Mouse (Mus musculus): ENCODE measurements around the gene Sdk2. TPM values are rescaled to one million over a fixed set of nuclear protein-coding genes. Genes with fewer than 3 reads are reported as not detected.

The Sdk2 gene
- polyA plus RNA-seq, 1 experiment from 2014 or later: 3.5 TPM

- H3K27ac ChIP-seq (ENCODE audit: low read depth): no peak overlapping the region
Observed at GRCm38 (mm10) chr11:113776851-113777511, 289.9 kb downstream of the Sdk2 start.

DNA sequence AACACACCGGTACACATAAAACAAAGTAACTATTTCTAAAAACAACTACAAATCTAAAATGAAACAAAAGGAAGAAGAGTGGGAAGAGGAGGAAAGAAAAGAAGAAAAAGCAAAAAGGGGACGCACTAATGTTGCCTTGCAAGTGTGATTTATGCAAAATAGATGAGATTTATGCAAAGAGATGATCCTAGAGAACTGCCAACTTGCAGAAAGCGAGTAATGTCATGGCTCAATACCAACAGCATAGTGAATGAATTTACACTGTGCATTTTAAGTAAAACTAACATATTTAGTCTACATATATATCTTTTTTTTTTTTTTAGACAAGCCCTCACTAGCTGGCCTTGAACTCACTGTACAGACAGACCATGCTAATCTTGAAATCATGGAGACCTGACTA, 292.1 kb downstream of the Sdk2 start:
- no peak for TF ChIP-seq CTCF (IDR thresholded peaks at IDR 0.05; ENCODE audit: low read depth)
- no peak overlapping the region for H3K4me3 ChIP-seq (ENCODE audit: low read depth, low read length)
- H3K27ac ChIP-seq (ENCODE audit: low read depth): no peak overlapping the region
- H3K4me1 ChIP-seq (ENCODE audit: insufficient read depth): peaks cover 14% of the 10 kb centered on the region
- H3K9me3 ChIP-seq (ENCODE audit: low read depth, low read length): no peaks in the 10 kb centered on the region
- H3K4me2 ChIP-seq: no peak overlapping the region
- H3K9ac ChIP-seq: no peak overlapping the region
- H3K36me3 ChIP-seq (ENCODE audit: insufficient read depth): no peaks in the 10 kb centered on the region
- 86% methylated on average over 3 of the region's 3 CpGs for WGBS
- no peak for ATAC-seq (ENCODE audit: insufficient read depth)
- no peak for DNase-seq
- no peaks in the 10 kb centered on the region for H3K27me3 ChIP-seq (ENCODE audit: insufficient read depth, low read length)

More at GRCm38 (mm10) chr11:113776851-113777511, 289.9 kb downstream of the Sdk2 start:
- Histone ChIP-seq H3K27me3 (ENCODE audit: insufficient read depth, low read length) (no peaks in the 10 kb centered on the region), H3K4me2 (no peak overlapping the region), H3K9me3 (ENCODE audit: low read depth, low read length) (no peaks in the 10 kb centered on the region), H3K4me1 (ENCODE audit: insufficient read depth) (peaks cover 20% of the 10 kb centered on the region), H3K9ac (no peak overlapping the region), H3K4me3 (ENCODE audit: low read depth, low read length) (no peak overlapping the region), H3K36me3 (ENCODE audit: insufficient read depth) (no peaks in the 10 kb centered on the region)
- DNase-seq (no peak), ATAC-seq (ENCODE audit: insufficient read depth) (no peak)
- WGBS: 63% methylated on average over 14 of the region's 14 CpGs
- no peak for TF ChIP-seq CTCF (IDR thresholded peaks at IDR 0.05; ENCODE audit: low read depth)

DNA sequence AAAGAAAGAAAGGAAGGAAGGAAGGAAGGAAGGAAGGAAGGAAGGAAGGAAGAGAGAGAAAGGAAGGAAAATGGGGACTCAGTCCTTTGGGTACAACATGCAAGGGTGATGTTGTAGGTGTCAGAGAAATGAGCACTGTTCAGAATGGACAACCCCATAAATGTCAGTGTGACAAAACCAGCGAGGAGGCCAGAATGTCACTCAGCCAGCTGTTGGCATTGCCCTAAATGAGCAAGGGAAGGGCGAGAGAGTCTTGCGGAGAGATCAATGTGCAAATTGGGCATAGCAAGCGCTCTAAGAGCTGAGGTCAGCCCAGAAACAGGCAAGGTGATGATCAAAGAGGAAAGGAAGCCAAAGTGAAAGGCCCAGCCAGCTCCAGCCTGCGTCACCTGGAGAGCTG, 293.7 kb downstream of the Sdk2 start:
- no peak for TF ChIP-seq CTCF (IDR thresholded peaks at IDR 0.05; ENCODE audit: low read depth)
- Histone ChIP-seq H3K9ac (no peak overlapping the region), H3K4me2 (no peak overlapping the region), H3K4me3 (ENCODE audit: low read depth, low read length) (no peak overlapping the region), H3K27ac (ENCODE audit: low read depth) (no peak overlapping the region), H3K4me1 (ENCODE audit: insufficient read depth) (peaks cover 3% of the 10 kb centered on the region), H3K27me3 (ENCODE audit: insufficient read depth, low read length) (no peaks in the 10 kb centered on the region), H3K9me3 (ENCODE audit: low read depth, low read length) (no peaks in the 10 kb centered on the region), H3K36me3 (ENCODE audit: insufficient read depth) (no peaks in the 10 kb centered on the region)
- DNase-seq (no peak), ATAC-seq (ENCODE audit: insufficient read depth) (no peak)
- WGBS: 89% methylated on average over 5 of the region's 5 CpGs

- peaks cover 13% of the 10 kb centered on the region; the same call in 1 of the 2 replicates for H3K4me1 ChIP-seq (ENCODE audit: insufficient read depth)
- H3K4me2 ChIP-seq: no peak overlapping the region
- 80% methylated on average over 13 of the region's 13 CpGs for WGBS
- no peak overlapping the region for H3K9ac ChIP-seq
- no peak for DNase-seq
- H3K27me3 ChIP-seq (ENCODE audit: insufficient read depth, low read length): no peaks in the 10 kb centered on the region
- no peak for TF ChIP-seq CTCF (IDR thresholded peaks at IDR 0.05; ENCODE audit: low read depth)
- no peaks in the 10 kb centered on the region for H3K36me3 ChIP-seq (ENCODE audit: insufficient read depth)
- H3K9me3 ChIP-seq (ENCODE audit: low read depth, low read length): no peaks in the 10 kb centered on the region
- H3K4me3 ChIP-seq (ENCODE audit: low read depth, low read length): no peak overlapping the region
- ATAC-seq (ENCODE audit: insufficient read depth): no peak
- H3K27ac ChIP-seq (ENCODE audit: low read depth): no peak overlapping the region
Observed at GRCm38 (mm10) chr11:113771187-113771586, 295.7 kb downstream of the Sdk2 start.

DNA sequence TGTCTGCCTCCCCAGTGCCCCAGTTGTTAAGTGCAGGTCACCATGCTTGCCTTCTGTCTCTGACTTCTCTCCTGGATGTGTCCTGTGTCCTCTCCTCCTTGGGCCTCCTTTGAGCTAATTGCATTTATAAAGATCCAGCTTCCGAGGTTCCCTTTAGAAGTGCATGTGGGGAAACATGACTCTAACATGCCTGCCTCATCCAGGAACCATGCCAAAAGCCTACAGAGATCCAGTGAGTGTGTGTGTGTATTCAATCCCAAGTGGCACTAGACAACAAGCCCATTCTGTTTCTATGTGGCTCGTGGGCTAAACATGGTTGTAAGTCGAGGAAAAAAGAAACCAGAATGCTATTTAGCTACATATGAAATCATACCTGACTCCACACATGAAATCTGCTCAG, 298.5 kb downstream of the Sdk2 start:
- H3K27me3 ChIP-seq (ENCODE audit: insufficient read depth, low read length): no peaks in the 10 kb centered on the region
- no peaks in the 10 kb centered on the region for H3K36me3 ChIP-seq (ENCODE audit: insufficient read depth)
- no peak overlapping the region for H3K4me3 ChIP-seq (ENCODE audit: low read depth, low read length)
- WGBS: 61% methylated on average over 3 of the region's 3 CpGs
- no peak for TF ChIP-seq CTCF (IDR thresholded peaks at IDR 0.05; ENCODE audit: low read depth)
- no peaks in the 10 kb centered on the region for H3K9me3 ChIP-seq (ENCODE audit: low read depth, low read length)
- DNase-seq (peak; percentile 54), ATAC-seq (ENCODE audit: insufficient read depth) (no peak)
- no peak overlapping the region for H3K27ac ChIP-seq (ENCODE audit: low read depth)
- peaks cover 22% of the 10 kb centered on the region; the same call in 1 of the 2 replicates for H3K4me1 ChIP-seq (ENCODE audit: insufficient read depth)
- no peak overlapping the region for H3K9ac ChIP-seq
- H3K4me2 ChIP-seq: no peak overlapping the region

DNA sequence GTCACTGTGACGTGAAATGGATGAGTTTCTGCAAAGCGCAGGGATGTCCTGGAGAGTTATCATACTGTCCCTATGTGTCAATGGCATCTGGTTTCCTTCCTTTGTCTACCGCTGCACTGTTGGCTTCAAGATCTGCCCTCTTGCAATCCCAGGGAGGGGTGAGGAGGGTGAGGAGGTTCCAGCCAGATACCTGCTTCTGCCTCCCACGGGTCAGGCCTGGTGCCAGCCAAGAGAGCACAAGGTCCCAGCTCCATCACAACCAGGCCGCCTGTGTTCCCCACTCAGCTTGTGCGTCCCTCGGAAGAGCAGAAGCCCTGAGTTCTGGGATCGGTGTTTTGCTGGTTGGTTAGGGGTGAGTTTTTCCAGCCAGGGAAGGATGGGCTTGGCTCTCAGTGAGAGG, 299.6 kb downstream of the Sdk2 start:
- Histone ChIP-seq H3K27ac (ENCODE audit: low read depth) (peak overlapping the region; percentile 79; the same call in 1 of the 2 replicates), H3K4me2 (no peak overlapping the region), H3K27me3 (ENCODE audit: insufficient read depth, low read length) (no peaks in the 10 kb centered on the region), H3K36me3 (ENCODE audit: insufficient read depth) (no peaks in the 10 kb centered on the region), H3K9ac (no peak overlapping the region), H3K9me3 (ENCODE audit: low read depth, low read length) (no peaks in the 10 kb centered on the region), H3K4me3 (ENCODE audit: low read depth, low read length) (no peak overlapping the region), H3K4me1 (ENCODE audit: insufficient read depth) (peaks cover 26% of the 10 kb centered on the region; the same call in 1 of the 2 replicates)
- 37% methylated on average over 8 of the region's 8 CpGs for WGBS
- no peak for TF ChIP-seq CTCF (IDR thresholded peaks at IDR 0.05; ENCODE audit: low read depth)
- peak; percentile 30 for DNase-seq
- peak; percentile 24; the same call in 1 of the 2 replicates for ATAC-seq (ENCODE audit: insufficient read depth)

DNA sequence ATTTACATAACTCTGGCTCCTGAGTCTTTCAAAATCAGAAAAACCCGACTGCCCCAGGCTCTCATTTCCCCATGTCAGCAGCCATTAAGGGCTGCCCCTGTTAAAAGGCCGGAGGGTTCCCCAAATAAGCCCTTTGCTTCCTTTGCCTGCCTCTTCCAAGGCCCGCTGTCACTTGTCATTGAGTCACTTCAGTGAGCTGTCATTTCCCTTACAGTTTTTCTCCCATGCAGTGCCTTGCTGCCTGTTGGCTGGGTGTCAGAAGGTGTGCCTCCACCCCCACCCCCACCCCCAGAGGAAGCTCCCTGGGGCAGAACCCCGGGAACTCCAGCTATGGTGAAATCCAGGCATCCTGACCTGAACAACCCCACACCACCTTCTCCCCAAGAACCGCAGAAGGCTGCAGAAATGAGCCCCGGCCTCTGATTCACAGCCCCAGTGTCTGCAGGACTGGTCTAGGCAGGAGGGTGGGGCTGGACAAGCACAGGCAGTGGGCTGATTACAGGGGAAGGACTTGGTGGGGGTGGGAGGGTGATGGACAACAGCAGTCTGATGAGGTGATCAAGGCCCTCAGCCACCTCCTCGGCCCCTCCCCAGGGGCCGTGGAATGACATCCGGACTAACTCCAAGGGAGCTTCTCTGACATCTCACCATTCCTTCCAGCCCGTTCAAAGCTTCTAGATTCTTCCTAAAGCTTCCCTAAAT, 300.4 kb downstream of the Sdk2 start:
- TF ChIP-seq CTCF (IDR thresholded peaks at IDR 0.05; ENCODE audit: low read depth): no peak
- Histone ChIP-seq H3K4me3 (ENCODE audit: low read depth, low read length) (no peak overlapping the region), H3K4me1 (ENCODE audit: insufficient read depth) (peaks cover 26% of the 10 kb centered on the region; the same call in 1 of the 2 replicates), H3K36me3 (ENCODE audit: insufficient read depth) (no peaks in the 10 kb centered on the region), H3K9ac (0 out of 2 replicates have a peak overlapping the region, but pooled peaks have one; percentile 0), H3K9me3 (ENCODE audit: low read depth, low read length) (no peaks in the 10 kb centered on the region), H3K27ac (ENCODE audit: low read depth) (peak overlapping the region; percentile 79; the same call in 1 of the 2 replicates), H3K4me2 (no peak overlapping the region), H3K27me3 (ENCODE audit: insufficient read depth, low read length) (no peaks in the 10 kb centered on the region)
- ATAC-seq (ENCODE audit: insufficient read depth): peak; percentile 78
- WGBS: 26% methylated on average over 10 of the region's 10 CpGs
- DNase-seq: peak; percentile 74
